Mouse (Mus musculus) hindbrain, embryonic 13.5 days (tissue): ENCODE results near the gene Lck. TPM values are rescaled to one million over a fixed set of nuclear protein-coding genes. Genes with fewer than 3 reads are reported as not detected.

Experiments
- ATAC-seq: fragments of 200-750 bp; cut with Nextera tagmentation; 2 replicates; pipeline ENCODE4 v1.8.0; 2017; ENCODE audit warnings: moderate TSS enrichment; ENCODE audit not compliant: low FRiP score
- H3K27ac ChIP-seq: fragments of 300-500 bp; sonication (generic); 2 replicates; pipeline ENCODE4 v1.5.1; 2015; ENCODE audit warnings: inconsistent platforms, mild to moderate bottlenecking, moderate library complexity
- H3K27me3 ChIP-seq: fragments of 300-500 bp; sonication (generic); 2 replicates; pipeline ENCODE4 v1.6.1; 2015; ENCODE audit warnings: mild to moderate bottlenecking, inconsistent platforms
- H3K36me3 ChIP-seq: fragments of 300-500 bp; sonication (generic); 2 replicates; pipeline ENCODE4 v1.6.1; 2015; ENCODE audit warnings: mild to moderate bottlenecking, inconsistent platforms
- H3K4me1 ChIP-seq: fragments of 300-500 bp; sonication (generic); replicated peaks from 2 replicates; pipeline ENCODE4 v1.6.1; 2015; ENCODE audit warnings: inconsistent platforms
- H3K4me2 ChIP-seq: fragments of 300-500 bp; sonication (generic); 2 replicates; pipeline ENCODE4 v1.6.1; 2015; ENCODE audit warnings: inconsistent platforms, mild to moderate bottlenecking, moderate library complexity
- H3K4me3 ChIP-seq: fragments of 300-500 bp; sonication (generic); 2 replicates; pipeline ENCODE4 v1.5.1; 2015; ENCODE audit warnings: mild to moderate bottlenecking, inconsistent platforms
- H3K9ac ChIP-seq: fragments of 300-500 bp; sonication (generic); 2 replicates; pipeline ENCODE4 v1.6.1; 2015; ENCODE audit warnings: mild to moderate bottlenecking, inconsistent platforms
- H3K9me3 ChIP-seq: fragments of 300-500 bp; sonication (generic); 2 replicates; pipeline ENCODE4 v1.6.1; 2016; ENCODE audit warnings: inconsistent platforms
- WGBS: fragments of 180-500 bp; shearing (Covaris S2); methylation state at CpG from one replicate; pipeline ENCODE4 v1.1.7; 2015; 5-methylcytosine and 5-hydroxymethylcytosine counted together
- polyA plus RNA-seq: library from polyadenylated mRNA; unstranded; fragments of >200 nt; fragmentation: Nextera tagmentation; extraction: Ambion mirVana; gene quantifications from 2 replicates; pipeline ENCODE4 v1.2.1, GENCODE M21; 2015

Gene Lck
- polyA plus RNA-seq, 1 experiment from 2014 or later = 7.6 TPM

- Histone ChIP-seq H3K4me1 (peaks cover 9% of the 10 kb centered on the region), H3K27ac (no peak overlapping the region), H3K9me3 (no peaks in the 10 kb centered on the region), H3K4me2 (no peak overlapping the region), H3K36me3 (no peaks in the 10 kb centered on the region), H3K9ac (no peak overlapping the region), H3K4me3 (no peak overlapping the region), H3K27me3 (0 out of 2 replicates have a peak, but pooled peaks cover 5% of the 10 kb centered on the region)
- ATAC-seq = no peak
- WGBS = 80% methylated on average over 1 of the region's 1 CpGs
Observed at GRCm38 (mm10) chr4:129582251-129582650, 8.8 kb upstream of the Lck start.

DNA sequence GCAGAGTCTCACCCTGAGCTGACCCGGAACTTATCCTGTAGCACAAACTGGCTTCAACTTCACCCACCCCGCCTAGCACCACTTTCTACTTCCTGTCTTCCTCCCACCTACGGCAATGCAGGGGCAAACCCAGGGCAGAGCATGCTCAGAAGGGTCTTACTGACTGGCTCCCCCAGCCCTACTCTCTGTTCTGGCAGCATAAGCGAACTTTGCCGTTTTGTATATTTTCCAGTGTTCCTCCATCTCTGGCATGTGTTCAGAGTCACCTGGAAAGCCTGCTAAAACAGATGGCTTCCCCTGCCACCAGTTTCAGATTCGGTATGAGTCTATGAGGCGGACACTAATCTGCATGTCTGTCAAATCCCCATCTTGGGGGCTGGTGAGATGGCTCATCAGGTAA is 6.9 kb upstream of the Lck start:
- Histone ChIP-seq H3K9ac (no peak overlapping the region), H3K4me1 (peaks cover 14% of the 10 kb centered on the region), H3K27me3 (0 out of 2 replicates have a peak, but pooled peaks cover 5% of the 10 kb centered on the region), H3K4me3 (no peak overlapping the region), H3K36me3 (no peaks in the 10 kb centered on the region), H3K9me3 (no peaks in the 10 kb centered on the region), H3K4me2 (no peak overlapping the region), H3K27ac (no peak overlapping the region)
- WGBS = 80% methylated on average over 6 of the region's 7 CpGs
- ATAC-seq = no peak

DNA sequence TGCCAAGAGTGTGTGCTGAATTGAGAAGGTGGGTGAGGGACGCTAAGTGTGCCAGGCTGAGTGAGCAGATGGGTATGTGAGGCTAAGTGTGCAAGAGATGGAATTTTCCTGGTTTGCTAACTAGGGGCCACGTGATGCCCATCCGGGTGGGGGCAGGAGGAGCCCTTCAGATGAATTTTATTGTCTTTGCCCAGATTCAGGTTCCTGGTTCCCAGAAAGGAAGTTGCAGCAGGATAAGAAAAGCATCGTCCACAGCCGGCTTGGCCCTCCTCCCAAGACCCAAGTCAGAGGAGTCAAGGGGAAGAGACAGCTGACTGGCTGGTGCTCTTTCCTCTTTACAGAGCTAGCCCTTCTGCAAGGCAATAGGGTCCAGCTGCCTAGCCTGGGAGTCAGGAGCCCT is 5.0 kb upstream of the Lck start, which contains the start of gene Fam167b:
Gene Fam167b, minus strand, starts transcription at position 84 of the 400 bp plus-strand sequence.
- Histone ChIP-seq H3K9ac (peak within 1 kb of the TSS; percentile 57; the same call in 1 of the 2 replicates), H3K27me3 (0 out of 2 replicates have a peak, but pooled peaks cover 5% of the 10 kb centered on the region), H3K4me1 (peaks cover 7% of the 10 kb centered on the region; the same call in 1 of the 2 replicates), H3K36me3 (no peaks in the 10 kb centered on the region), H3K27ac (no peak within 1 kb of the TSS), H3K4me3 (no peak within 1 kb of the TSS), H3K9me3 (no peaks in the 10 kb centered on the region), H3K4me2 (peak within 1 kb of the TSS; percentile 25; the same call in 1 of the 2 replicates)
- ATAC-seq = no peak
- 81% methylated on average over 5 of the region's 5 CpGs for WGBS

GRCm38 (mm10) chr4:129577688-129578087 is 4.2 kb upstream of the Lck start:
- H3K4me2 ChIP-seq = no peak overlapping the region
- no peaks in the 10 kb centered on the region for H3K36me3 ChIP-seq
- peaks cover 7% of the 10 kb centered on the region; the same call in 1 of the 2 replicates for H3K4me1 ChIP-seq
- 0 out of 2 replicates have a peak, but pooled peaks cover 5% of the 10 kb centered on the region for H3K27me3 ChIP-seq
- no peak overlapping the region for H3K27ac ChIP-seq
- WGBS = 82% methylated on average over 7 of the region's 7 CpGs
- H3K9ac ChIP-seq = 0 out of 2 replicates have a peak overlapping the region, but pooled peaks have one; percentile 57
- H3K4me3 ChIP-seq = no peak overlapping the region
- H3K9me3 ChIP-seq = no peaks in the 10 kb centered on the region
- ATAC-seq = no peak

- peak overlapping the region; percentile 25 for H3K4me2 ChIP-seq
- peaks cover 7% of the 10 kb centered on the region; the same call in 1 of the 2 replicates for H3K4me1 ChIP-seq
- H3K4me3 ChIP-seq = no peak overlapping the region
- H3K27ac ChIP-seq = no peak overlapping the region
- H3K27me3 ChIP-seq = 0 out of 2 replicates have a peak, but pooled peaks cover 5% of the 10 kb centered on the region
- H3K9ac ChIP-seq = peak overlapping the region; percentile 57
- ATAC-seq = 0 out of 2 replicates have a peak, but pooled peaks have one; percentile 36
- WGBS = 32% methylated on average over 21 of the region's 21 CpGs
- no peaks in the 10 kb centered on the region for H3K9me3 ChIP-seq
- H3K36me3 ChIP-seq = no peaks in the 10 kb centered on the region
Observed at GRCm38 (mm10) chr4:129576863-129577491, 3.5 kb upstream of the Lck start.

DNA sequence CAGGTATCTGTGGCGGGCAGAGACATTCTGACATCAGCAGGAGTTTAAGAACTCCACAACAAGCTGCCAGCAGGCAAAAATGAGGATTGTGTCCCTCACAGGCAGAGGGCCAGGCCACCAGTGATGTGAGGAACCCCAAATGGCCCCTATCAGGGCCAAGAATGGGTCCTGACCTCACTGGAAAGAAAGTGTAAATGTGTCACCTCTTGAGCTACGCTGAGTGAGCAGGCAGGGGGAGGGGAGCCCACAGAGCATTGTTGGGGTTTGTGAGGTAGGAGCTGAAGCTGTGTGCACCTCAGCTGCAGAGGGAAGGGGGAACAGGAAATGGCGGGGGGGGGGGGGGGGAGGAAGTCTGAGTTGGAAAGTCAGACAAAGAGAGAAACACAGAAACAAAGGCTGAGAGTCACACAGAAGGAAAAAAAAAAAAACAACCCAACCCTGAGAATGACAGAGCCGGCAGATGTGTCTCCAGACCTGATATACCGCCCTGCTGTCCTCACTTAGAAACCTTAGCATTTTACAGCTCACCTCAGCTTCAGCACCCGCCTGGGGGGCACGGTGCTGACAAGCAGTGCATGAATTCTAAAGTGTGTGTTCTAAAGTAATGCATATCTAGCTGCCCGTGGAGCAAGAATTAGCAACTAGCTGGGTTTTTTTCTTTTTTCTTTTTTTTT is 1.9 kb upstream of the Lck start:
- H3K4me2 ChIP-seq = no peak overlapping the region
- no peak overlapping the region for H3K9ac ChIP-seq
- H3K27me3 ChIP-seq = 0 out of 2 replicates have a peak, but pooled peaks cover 5% of the 10 kb centered on the region
- 59% methylated on average over 7 of the region's 8 CpGs for WGBS
- H3K27ac ChIP-seq = no peak overlapping the region
- no peak overlapping the region for H3K4me3 ChIP-seq
- ATAC-seq = no peak
- no peaks in the 10 kb centered on the region for H3K9me3 ChIP-seq
- H3K4me1 ChIP-seq = peaks cover 7% of the 10 kb centered on the region; the same call in 1 of the 2 replicates
- no peaks in the 10 kb centered on the region for H3K36me3 ChIP-seq

GRCm38 (mm10) chr4:129573093-129573370 is 409 bp downstream of the Lck start:
- Histone ChIP-seq H3K9ac (no peak overlapping the region), H3K4me3 (no peak overlapping the region), H3K27me3 (0 out of 2 replicates have a peak, but pooled peaks cover 2% of the 10 kb centered on the region), H3K9me3 (no peaks in the 10 kb centered on the region), H3K4me1 (peaks cover 7% of the 10 kb centered on the region; the same call in 1 of the 2 replicates), H3K36me3 (no peaks in the 10 kb centered on the region), H3K4me2 (no peak overlapping the region), H3K27ac (no peak overlapping the region)
- no peak for ATAC-seq
- WGBS = 99% methylated on average over 4 of the region's 4 CpGs

DNA sequence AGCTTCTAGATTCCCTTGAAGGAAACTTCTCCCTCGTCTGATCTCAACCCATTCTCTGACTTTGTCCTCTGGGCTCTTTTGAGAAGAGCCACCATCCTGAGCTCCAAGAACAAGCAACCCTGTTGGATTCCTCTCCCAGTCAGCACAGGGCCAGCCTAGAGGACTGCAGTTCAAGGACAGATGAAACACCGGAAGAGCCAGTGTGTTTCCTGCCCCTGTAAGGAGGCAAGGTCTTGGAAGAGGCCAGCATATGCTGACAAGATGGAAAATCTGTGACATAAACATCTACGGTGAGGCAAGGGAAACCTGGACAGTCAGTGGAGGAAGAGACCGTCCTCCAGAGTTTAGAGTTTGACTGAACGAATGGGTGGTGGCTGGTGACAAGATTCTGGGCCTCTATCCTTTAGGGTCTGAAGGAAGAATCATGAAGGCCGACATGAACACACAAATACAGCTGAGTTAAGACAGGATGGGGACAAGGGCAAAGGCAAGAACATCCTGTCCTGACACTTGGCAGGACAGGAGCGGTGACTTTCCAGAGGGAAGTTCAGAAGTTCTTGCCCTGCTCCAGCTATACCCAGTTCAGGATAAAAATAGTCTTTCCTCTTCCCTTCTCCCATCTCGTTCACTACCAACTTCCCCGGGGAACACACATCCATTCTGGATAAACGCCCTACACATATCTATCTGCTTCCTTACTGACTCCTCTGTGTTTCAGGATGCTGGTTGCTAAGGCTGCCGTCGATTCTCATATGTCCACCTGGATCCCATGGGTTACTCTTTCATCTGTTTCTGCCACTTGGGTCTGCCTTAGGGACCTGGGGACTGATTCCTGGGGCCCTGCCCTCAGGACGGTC is 977 bp downstream of the Lck start:
- H3K9ac ChIP-seq = no peak overlapping the region
- H3K9me3 ChIP-seq = no peaks in the 10 kb centered on the region
- no peaks in the 10 kb centered on the region for H3K36me3 ChIP-seq
- H3K4me3 ChIP-seq = no peak overlapping the region
- ATAC-seq = no peak
- peaks cover 7% of the 10 kb centered on the region; the same call in 1 of the 2 replicates for H3K4me1 ChIP-seq
- H3K27me3 ChIP-seq = no peaks in the 10 kb centered on the region
- H3K27ac ChIP-seq = no peak overlapping the region
- no peak overlapping the region for H3K4me2 ChIP-seq
- WGBS = 87% methylated on average over 13 of the region's 13 CpGs

DNA sequence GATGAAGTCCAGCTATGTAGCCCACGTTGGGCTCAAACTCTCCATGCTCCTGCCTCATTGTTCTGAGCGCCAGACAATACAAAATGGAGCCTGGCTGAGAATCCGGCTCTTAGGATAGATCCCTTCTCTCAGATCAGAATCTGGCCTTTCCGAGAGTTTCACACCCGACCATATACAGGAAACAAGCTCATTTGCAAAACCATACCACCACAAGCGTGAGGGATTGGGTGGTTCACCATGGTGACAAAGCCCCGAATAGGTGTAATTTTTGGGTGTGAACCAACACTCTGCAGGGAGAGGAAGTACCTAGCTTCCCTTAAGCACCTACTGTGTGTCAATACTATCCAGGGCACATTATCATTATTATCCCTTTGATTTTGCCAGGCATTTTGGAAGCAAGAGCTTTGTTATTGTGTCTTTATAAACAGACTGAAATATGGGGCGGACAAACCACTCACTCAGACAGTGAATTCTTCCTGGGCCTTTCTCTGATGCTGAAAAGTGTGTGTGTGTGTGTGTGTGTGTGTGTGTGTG is 1.8 kb downstream of the Lck start:
- H3K27me3 ChIP-seq = no peaks in the 10 kb centered on the region
- 79% methylated on average over 8 of the region's 8 CpGs for WGBS
- no peak for ATAC-seq
- H3K4me2 ChIP-seq = no peak overlapping the region
- no peaks in the 10 kb centered on the region for H3K9me3 ChIP-seq
- no peak overlapping the region for H3K9ac ChIP-seq
- H3K4me1 ChIP-seq = no peaks in the 10 kb centered on the region
- H3K4me3 ChIP-seq = no peak overlapping the region
- no peak overlapping the region for H3K27ac ChIP-seq
- H3K36me3 ChIP-seq = no peaks in the 10 kb centered on the region

DNA sequence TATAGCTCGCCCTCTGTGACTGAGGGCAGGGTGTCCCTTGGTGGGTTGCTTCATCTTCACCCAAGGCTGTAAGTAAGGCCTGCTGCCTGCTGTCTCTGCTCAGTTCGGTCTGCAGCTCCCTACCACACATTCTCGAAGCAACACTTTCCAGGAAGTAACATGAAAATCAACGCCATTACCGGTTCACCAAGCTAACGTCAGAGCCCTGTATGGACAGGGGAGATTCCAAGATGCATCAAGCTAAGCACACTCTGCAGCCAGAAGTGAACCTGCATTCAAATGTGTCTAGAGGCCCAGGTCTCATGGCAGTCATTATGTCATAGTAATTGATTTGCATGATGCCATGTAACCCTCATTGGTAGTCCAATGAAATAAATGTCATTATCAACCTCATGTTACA is 3.4 kb downstream of the Lck start:
- Histone ChIP-seq H3K4me3 (no peak overlapping the region), H3K9me3 (no peaks in the 10 kb centered on the region), H3K9ac (no peak overlapping the region), H3K27me3 (no peaks in the 10 kb centered on the region), H3K4me2 (no peak overlapping the region), H3K36me3 (no peaks in the 10 kb centered on the region), H3K27ac (no peak overlapping the region), H3K4me1 (no peaks in the 10 kb centered on the region)
- ATAC-seq = no peak
- 89% methylated on average over 6 of the region's 6 CpGs for WGBS

- H3K4me3 ChIP-seq = no peak overlapping the region
- no peaks in the 10 kb centered on the region for H3K27me3 ChIP-seq
- WGBS = 90% methylated on average over 7 of the region's 7 CpGs
- no peaks in the 10 kb centered on the region for H3K36me3 ChIP-seq
- no peak overlapping the region for H3K4me2 ChIP-seq
- ATAC-seq = no peak
- no peak overlapping the region for H3K27ac ChIP-seq
- H3K9ac ChIP-seq = no peak overlapping the region
- H3K4me1 ChIP-seq = no peaks in the 10 kb centered on the region
- no peaks in the 10 kb centered on the region for H3K9me3 ChIP-seq
Observed at GRCm38 (mm10) chr4:129568366-129568765, 5.1 kb downstream of the Lck start.

DNA sequence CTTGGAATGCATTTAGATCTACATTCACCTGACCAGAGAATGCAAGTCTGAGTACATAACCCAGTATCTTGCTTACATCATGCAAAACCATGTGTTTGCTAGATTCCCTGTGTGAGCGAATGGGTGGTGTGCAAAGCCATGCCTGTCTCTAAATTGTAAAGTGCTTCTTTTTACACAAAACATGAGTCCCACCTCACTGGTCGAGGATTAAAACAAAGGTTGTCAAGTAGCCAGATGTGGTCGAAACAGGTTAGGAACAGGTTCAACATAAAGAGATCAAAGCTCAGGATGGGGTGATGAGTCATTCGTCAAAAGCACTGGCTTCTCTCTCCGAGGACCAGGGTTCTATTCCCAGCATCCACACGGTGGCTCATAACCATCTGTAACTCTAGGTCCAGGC is 8.3 kb downstream of the Lck start:
- ATAC-seq = no peak
- H3K9me3 ChIP-seq = no peaks in the 10 kb centered on the region

More for the DNA sequence above, 8.3 kb downstream of the Lck start:
- no peaks in the 10 kb centered on the region for H3K36me3 ChIP-seq
- no peak overlapping the region for H3K4me3 ChIP-seq
- WGBS = 88% methylated on average over 6 of the region's 6 CpGs
- no peak overlapping the region for H3K27ac ChIP-seq
- H3K9ac ChIP-seq = no peak overlapping the region
- no peak overlapping the region for H3K4me2 ChIP-seq
- H3K27me3 ChIP-seq = no peaks in the 10 kb centered on the region
- no peaks in the 10 kb centered on the region for H3K4me1 ChIP-seq
